In genomic region chrX:145497486-145497885, GRCm38 (mm10) we compare ENCODE assay signal across 16 mouse cellular contexts. TPM values are rescaled to one million over a fixed set of nuclear protein-coding genes. Genes with fewer than 3 reads are reported as not detected.
DNase-seq lines count a peak whose midpoint lies in the region; ATAC-seq and TF ChIP-seq lines count a peak whose summit lies in the region.
"Had no signal": no experiment of that assay in that cellular context is flagged by ENCODE, and none has a peak within 500 bp of the region (broad histone marks: within the 10 kb centered on the region; RNA-seq: fewer than 3 reads in every experiment).

No protein-coding gene starts in this region.

- intact Hi-C loops in left cerebral cortex, postnatal 14 days (cut with DNase I), result no loop called here

- peaks cover 6% of the 10 kb centered on the region; the same call in 1 of the 2 replicates for H3K4me1 ChIP-seq in kidney, adult 2 months (ENCODE audit: control insufficient read depth, insufficient read depth, low read length)
- no peaks in the 10 kb centered on the region for H3K4me1 ChIP-seq in kidney, embryonic 15.5 days
- H3K4me1 ChIP-seq in lung, embryonic 16.5 days (replicated peaks; ENCODE audit: control insufficient read depth, insufficient read depth, low read length), result no peaks in the 10 kb centered on the region
- no peaks in the 10 kb centered on the region for H3K4me1 ChIP-seq in stomach, embryonic 14.5 days (ENCODE audit: control insufficient read depth, insufficient read depth, low read length)
- H3K4me1 ChIP-seq: hindbrain, embryonic 15.5 days; lung, embryonic 15.5 days had no signal

- no peak for TF ChIP-seq POLR2A in kidney, adult 2 months (IDR thresholded peaks at IDR 0.05; ENCODE audit: low read depth, low read length)

- H3K4me2 ChIP-seq in kidney, embryonic 15.5 days, result no peak overlapping the region
- H3K4me2 ChIP-seq in lung, embryonic 16.5 days (ENCODE audit: low read depth, low read length), result no peak overlapping the region
- no peak overlapping the region for H3K4me2 ChIP-seq in stomach, embryonic 14.5 days (replicated peaks; ENCODE audit: low read depth, low read length)
- H3K4me2 ChIP-seq: heart, embryonic 12.5 days; hindbrain, embryonic 15.5 days; lung, embryonic 15.5 days had no signal

- H3K4me3 ChIP-seq in kidney, adult 2 months (ENCODE audit: insufficient read depth, low read depth, low read length), result no peak overlapping the region
- no peak overlapping the region for H3K4me3 ChIP-seq in kidney, embryonic 15.5 days (replicated peaks)
- no peak overlapping the region for H3K4me3 ChIP-seq in lung, embryonic 16.5 days (ENCODE audit: low read length)
- no peak overlapping the region for H3K4me3 ChIP-seq in stomach, embryonic 14.5 days (ENCODE audit: low read depth, low read length)
- H3K4me3 ChIP-seq: heart, embryonic 12.5 days; hindbrain, embryonic 15.5 days; lung, embryonic 15.5 days; midbrain, embryonic 10.5 days had no signal

- H3K36me3 ChIP-seq in kidney, adult 2 months (ENCODE audit: control insufficient read depth, insufficient read depth, low read length), result no peaks in the 10 kb centered on the region
- H3K36me3 ChIP-seq in kidney, embryonic 15.5 days, result no peaks in the 10 kb centered on the region
- H3K36me3 ChIP-seq in lung, embryonic 16.5 days (ENCODE audit: control insufficient read depth, insufficient read depth, low read length), result no peaks in the 10 kb centered on the region
- H3K36me3 ChIP-seq in stomach, embryonic 14.5 days (ENCODE audit: control insufficient read depth, insufficient read depth, low read length), result no peaks in the 10 kb centered on the region
- H3K36me3 ChIP-seq: heart, embryonic 12.5 days; hindbrain, embryonic 15.5 days; lung, embryonic 15.5 days; midbrain, embryonic 10.5 days had no signal

- H3K9ac ChIP-seq in kidney, embryonic 15.5 days, result no peak overlapping the region
- H3K9ac ChIP-seq in lung, embryonic 16.5 days (ENCODE audit: low read length), result no peak overlapping the region
- no peak overlapping the region for H3K9ac ChIP-seq in stomach, embryonic 14.5 days (replicated peaks; ENCODE audit: low read depth, low read length)
- H3K9ac ChIP-seq: heart, embryonic 12.5 days; hindbrain, embryonic 15.5 days; lung, embryonic 15.5 days had no signal

- peak; percentile 41 for DNase-seq in kidney, adult 2 months
- no peak for DNase-seq in kidney, postnatal 10 days
- DNase-seq in adrenal gland, postnatal 4 days (ENCODE audit: low spot score in 2 of 2), result no peak
- DNase-seq in left cerebral cortex, adult 9 months (ENCODE audit: low spot score in 2 of 2), result no peak
- no peak for DNase-seq in left cerebral cortex, postnatal 14 days (ENCODE audit: low spot score in 2 of 2)
- DNase-seq: cerebellum, adult 9-11 months; right cerebral cortex, postnatal 4 days; thymus, adult 2 months had no signal

- WGBS in kidney, adult 2 months, result 42% methylated on average over 6 of the region's 6 CpGs
- WGBS in kidney, embryonic 15.5 days, result 82% methylated on average over 6 of the region's 6 CpGs
- WGBS in lung, embryonic 16.5 days, result 70% methylated on average over 6 of the region's 6 CpGs
- WGBS in stomach, embryonic 14.5 days, result 81% methylated on average over 6 of the region's 6 CpGs

- no peaks in the 10 kb centered on the region for H3K27me3 ChIP-seq in kidney, adult 2 months (replicated peaks; ENCODE audit: control insufficient read depth, insufficient read depth, low read length)
- H3K27me3 ChIP-seq in kidney, embryonic 15.5 days, result no peaks in the 10 kb centered on the region
- H3K27me3 ChIP-seq in lung, embryonic 16.5 days (ENCODE audit: control insufficient read depth, insufficient read depth, low read depth, low read length), result no peaks in the 10 kb centered on the region
- no peaks in the 10 kb centered on the region for H3K27me3 ChIP-seq in stomach, embryonic 14.5 days (ENCODE audit: control insufficient read depth, insufficient read depth, low read length)
- H3K27me3 ChIP-seq: heart, embryonic 12.5 days; hindbrain, embryonic 15.5 days; lung, embryonic 15.5 days had no signal

- H3K9me3 ChIP-seq in kidney, embryonic 15.5 days (replicated peaks), result no peaks in the 10 kb centered on the region
- no peaks in the 10 kb centered on the region for H3K9me3 ChIP-seq in lung, embryonic 16.5 days (ENCODE audit: control insufficient read depth, low read length)
- H3K9me3 ChIP-seq in stomach, embryonic 14.5 days (ENCODE audit: control insufficient read depth, low read depth, low read length), result no peaks in the 10 kb centered on the region
- H3K9me3 ChIP-seq: heart, embryonic 12.5 days; hindbrain, embryonic 15.5 days; lung, embryonic 15.5 days; midbrain, embryonic 10.5 days had no signal

- ATAC-seq in kidney, embryonic 15.5 days (replicated peaks; ENCODE audit: low FRiP score), result 0 out of 2 replicates have a peak, but pooled peaks have one; percentile 40
- ATAC-seq in lung, embryonic 16.5 days (ENCODE audit: low read depth), result peak; percentile 74
- ATAC-seq in stomach, embryonic 14.5 days (ENCODE audit: insufficient number of reproducible peaks, insufficient read depth, low FRiP score, low read depth), result peak; percentile 65; the same call in 1 of the 2 replicates

- TF ChIP-seq CTCF in kidney, adult 2 months (conservative IDR thresholded peaks at IDR 0.05; ENCODE audit: insufficient read depth, insufficient read length, low read depth, low read length), result no peak

- no peak overlapping the region for H3K27ac ChIP-seq in kidney, adult 2 months (ENCODE audit: insufficient read depth, low read depth, low read length)
- no peak overlapping the region for H3K27ac ChIP-seq in kidney, embryonic 15.5 days
- H3K27ac ChIP-seq in lung, embryonic 16.5 days (ENCODE audit: low read length), result no peak overlapping the region
- no peak overlapping the region for H3K27ac ChIP-seq in stomach, embryonic 14.5 days (ENCODE audit: low read length)
- H3K27ac ChIP-seq: hindbrain, embryonic 15.5 days; kidney, postnatal 0 days; lung, embryonic 15.5 days; midbrain, embryonic 10.5 days had no signal

RNA-seq across cellular contexts. Expression of gene Amot, which starts 7.5 kb away (rescaled TPM):
- 23.4 and 24.6 TPM in 2 replicates for polyA plus RNA-seq in kidney, adult 2 months (2012; rRNA removed)
- polyA plus RNA-seq in kidney, embryonic 15.5 days (2015; fragmentation: Nextera tagmentation; extraction: Ambion mirVana), result 24.9 and 25.0 TPM in 2 replicates
- polyA plus RNA-seq in lung, embryonic 16.5 days (2015; fragmentation: Nextera tagmentation; extraction: Ambion mirVana), result 6.9 and 7.3 TPM in 2 replicates
- 17.6 TPM in 2 replicates for polyA plus RNA-seq in stomach, embryonic 14.5 days (2014; fragmentation: Nextera tagmentation; extraction: Ambion mirVana)
- 10 to 100 TPM; 18.2 to 19.5 TPM for total RNA-seq in adrenal gland, postnatal 4 days (2021)
- total RNA-seq in left cerebral cortex, postnatal 14 days (2021), result 10 to 100 TPM; 23.3 to 24.1 TPM
